Mouse (Mus musculus) erythroblast, embryonic 14.5 days (primary cell): Measurements from ENCODE around the gene Vps72. TPM values are rescaled to one million over a fixed set of nuclear protein-coding genes. Genes with fewer than 3 reads are reported as not detected.

Source experiments
- H3K27me3 ChIP-seq: 2 replicates; pipeline ENCODE4 v1.6.1; 2012; ENCODE audit warnings: inconsistent platforms; ENCODE audit not compliant: control insufficient read depth
- H3K36me3 ChIP-seq: 2 replicates; pipeline ENCODE4 v1.6.1; 2012; ENCODE audit warnings: mild to moderate bottlenecking, inconsistent platforms; ENCODE audit not compliant: control insufficient read depth
- H3K4me1 ChIP-seq: 2 replicates; pipeline ENCODE4 v1.6.1; 2012; ENCODE audit warnings: inconsistent platforms; ENCODE audit not compliant: control insufficient read depth
- H3K4me3 ChIP-seq: replicated peaks from 2 replicates; pipeline ENCODE3; 2012; ENCODE audit warnings: moderate library complexity, mild to moderate bottlenecking, inconsistent platforms
- H3K9me3 ChIP-seq: 2 replicates; pipeline ENCODE4 v1.6.1; 2012; ENCODE audit warnings: low read length, inconsistent platforms, mixed read lengths; ENCODE audit not compliant: control insufficient read depth
- GATA1 ChIP-seq: IDR thresholded peaks from 2 replicates; pipeline ENCODE4 v1.6.1; 2012; ENCODE audit warnings: low read length, inconsistent platforms, mixed read lengths
- TAL1 ChIP-seq: IDR thresholded peaks from 3 replicates; pipeline ENCODE4 v1.6.1; 2012; ENCODE audit warnings: low read length, inconsistent platforms, mixed read lengths
- polyA plus RNA-seq: library from polyadenylated mRNA; stranded (reverse); fragments of >175 nt; gene quantifications from 2 replicates; pipeline ENCODE4 v1.2.3, GENCODE M21; 2012

The Vps72 gene
- polyA plus RNA-seq, 1 experiment, result 18.2 TPM

DNA sequence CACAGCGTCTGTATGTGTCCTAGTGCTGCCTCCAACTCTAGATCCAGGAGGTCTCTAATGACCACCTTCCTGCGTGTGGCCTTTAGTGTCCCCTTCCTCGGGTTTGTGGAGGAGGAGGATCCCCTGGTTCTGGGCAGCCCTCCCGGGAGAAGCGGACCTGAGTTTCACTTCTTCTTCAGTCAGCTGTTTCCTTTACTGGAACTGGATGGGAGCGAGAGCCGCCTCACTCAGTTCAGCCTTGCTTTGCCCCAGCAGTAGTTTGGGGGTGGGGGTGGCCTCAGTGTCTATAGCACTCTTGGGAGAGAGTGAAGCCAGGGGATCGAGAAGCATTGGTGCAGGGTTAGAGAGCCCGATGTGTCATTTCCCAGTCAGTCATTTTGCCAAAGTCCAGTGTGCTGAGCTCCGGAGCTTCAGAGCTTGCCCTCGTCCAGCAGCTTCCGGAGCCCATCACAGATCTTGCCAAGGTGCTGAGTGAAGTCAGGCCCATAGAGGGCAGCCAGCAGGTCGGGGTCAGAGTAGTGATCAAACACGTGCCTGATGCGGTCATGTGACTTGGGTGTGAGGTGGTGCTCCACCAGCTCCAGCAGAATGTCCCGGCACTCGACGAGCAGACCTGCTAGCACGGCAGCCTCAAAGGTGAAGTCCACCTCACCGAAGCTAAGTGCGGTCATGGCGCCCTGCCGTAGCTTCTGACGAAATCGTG, 28.9 kb downstream of the Vps72 start:
- Histone ChIP-seq H3K9me3 (no peaks in the 10 kb centered on the region), H3K4me1 (peaks cover 41% of the 10 kb centered on the region), H3K4me3 (no peak overlapping the region), H3K27me3 (peaks cover 2% of the 10 kb centered on the region; the same call in 1 of the 2 replicates), H3K36me3 (peaks cover 30% of the 10 kb centered on the region)
- no peak for TF ChIP-seq GATA1
- no peak for TF ChIP-seq TAL1

DNA sequence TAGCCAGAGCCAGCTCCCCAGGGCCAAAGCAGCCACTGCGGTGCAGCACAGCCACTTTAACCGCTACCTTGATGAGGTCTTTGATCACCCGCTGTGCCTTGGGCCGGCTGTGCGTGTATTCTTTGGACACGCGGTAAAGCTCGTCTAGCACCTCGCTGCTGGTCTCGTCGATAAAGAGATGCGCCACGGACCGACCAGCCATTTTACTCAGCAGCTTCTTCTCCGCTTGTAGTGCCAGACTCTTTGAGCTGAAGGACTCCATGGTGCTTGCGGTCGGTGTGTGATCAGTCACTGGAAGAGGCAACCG, 29.4 kb downstream of the Vps72 start:
- no peak overlapping the region for H3K4me3 ChIP-seq
- peaks cover 30% of the 10 kb centered on the region for H3K36me3 ChIP-seq
- peaks cover 36% of the 10 kb centered on the region for H3K4me1 ChIP-seq

DNA sequence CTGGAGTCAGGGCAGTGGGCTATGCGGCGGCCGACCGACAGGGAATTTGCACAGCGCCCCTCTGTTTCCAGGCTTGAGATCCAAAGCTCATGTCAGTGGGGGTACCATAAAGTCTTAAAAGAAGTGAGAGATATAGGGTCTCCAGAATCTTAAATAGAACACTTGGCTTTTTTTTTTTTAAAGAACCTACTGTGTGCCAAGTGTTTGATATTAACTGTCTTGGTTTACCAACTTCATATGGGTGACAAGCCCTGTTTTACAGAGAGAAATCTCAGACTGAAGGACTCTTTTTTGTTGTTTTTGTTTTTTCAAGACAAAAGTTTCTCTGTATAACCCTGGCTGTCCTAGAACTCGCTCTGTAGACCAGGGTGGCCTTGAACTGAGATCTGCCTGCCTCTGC, 30.0 kb downstream of the Vps72 start:
- H3K9me3 ChIP-seq, result no peaks in the 10 kb centered on the region
- H3K4me3 ChIP-seq, result no peak overlapping the region
- TF ChIP-seq GATA1 (no peak), TAL1 (no peak)
- H3K4me1 ChIP-seq, result peaks cover 31% of the 10 kb centered on the region
- H3K36me3 ChIP-seq, result peaks cover 30% of the 10 kb centered on the region
- peaks cover 2% of the 10 kb centered on the region; the same call in 1 of the 2 replicates for H3K27me3 ChIP-seq

More for the DNA sequence above, 29.4 kb downstream of the Vps72 start:
- H3K27me3 ChIP-seq, result peaks cover 2% of the 10 kb centered on the region; the same call in 1 of the 2 replicates
- no peak for TF ChIP-seq GATA1
- no peak for TF ChIP-seq TAL1
- no peaks in the 10 kb centered on the region for H3K9me3 ChIP-seq

DNA sequence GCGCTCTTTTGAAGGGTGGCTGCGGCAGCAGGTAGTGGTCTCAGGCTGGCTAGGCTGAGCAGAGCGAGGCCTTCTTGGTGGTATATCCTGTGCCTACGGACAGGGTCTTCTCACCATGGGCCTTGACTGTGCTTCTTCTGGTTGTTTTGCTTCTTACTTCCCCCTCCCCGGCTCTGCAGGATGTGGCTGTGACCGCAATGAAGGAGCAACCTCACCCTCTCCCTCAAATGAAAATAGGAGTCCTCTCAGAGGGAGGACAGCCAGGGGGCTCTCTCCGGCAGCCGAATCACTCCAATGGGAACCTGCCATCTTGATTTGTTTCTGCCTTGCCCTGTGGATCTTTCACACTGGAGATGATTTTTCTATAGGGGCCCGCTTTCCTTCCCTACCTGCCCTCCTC, 30.7 kb downstream of the Vps72 start:
- no peak overlapping the region for H3K4me3 ChIP-seq
- peaks cover 2% of the 10 kb centered on the region; the same call in 1 of the 2 replicates for H3K27me3 ChIP-seq
- H3K4me1 ChIP-seq, result peaks cover 25% of the 10 kb centered on the region
- no peaks in the 10 kb centered on the region for H3K9me3 ChIP-seq
- peaks cover 30% of the 10 kb centered on the region for H3K36me3 ChIP-seq
- TF ChIP-seq GATA1 (no peak), TAL1 (no peak)

DNA sequence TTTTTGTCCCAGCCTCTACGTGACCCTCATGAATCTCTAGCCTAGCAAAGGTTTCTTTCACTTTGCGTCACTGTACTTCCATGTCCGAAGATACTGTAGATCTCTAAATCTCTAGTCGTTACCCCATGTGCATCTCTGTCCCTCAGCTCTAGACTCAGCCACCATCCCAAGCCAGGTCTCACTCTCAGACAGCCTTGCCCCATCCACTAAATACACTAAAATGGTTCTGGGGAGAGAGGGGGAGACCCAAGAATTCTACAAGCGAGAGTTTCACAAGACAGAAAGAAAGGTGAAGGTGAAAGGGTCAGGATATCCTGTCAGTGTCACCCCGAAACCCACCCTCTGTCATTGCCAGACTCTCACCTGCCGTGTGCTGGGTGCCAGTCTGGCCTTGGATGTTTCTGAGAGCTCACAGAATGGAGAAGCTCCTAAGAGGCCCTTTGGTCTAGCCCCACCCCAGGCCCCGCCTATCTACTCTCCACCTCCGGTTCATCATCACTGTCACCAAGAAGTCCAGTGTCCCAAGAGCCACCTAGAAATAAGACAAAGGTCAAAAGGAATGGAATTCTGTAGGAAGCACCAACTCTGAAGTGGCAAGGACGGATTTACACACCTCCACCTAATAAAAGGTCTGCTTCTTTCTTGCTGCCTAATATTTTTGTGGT, 31.3 kb downstream of the Vps72 start, which contains the start of gene Tnfaip8l2:
Gene Tnfaip8l2 (minus strand): TSS at position 409 of the 665 bp plus-strand sequence.
- Histone ChIP-seq H3K27me3 (peaks cover 6% of the 10 kb centered on the region; the same call in 1 of the 2 replicates), H3K4me1 (peaks cover 21% of the 10 kb centered on the region), H3K9me3 (no peaks in the 10 kb centered on the region), H3K36me3 (peaks cover 27% of the 10 kb centered on the region), H3K4me3 (peak within 1 kb of the TSS; percentile 5)
- no peak for TF ChIP-seq GATA1
- no peak for TF ChIP-seq TAL1

DNA sequence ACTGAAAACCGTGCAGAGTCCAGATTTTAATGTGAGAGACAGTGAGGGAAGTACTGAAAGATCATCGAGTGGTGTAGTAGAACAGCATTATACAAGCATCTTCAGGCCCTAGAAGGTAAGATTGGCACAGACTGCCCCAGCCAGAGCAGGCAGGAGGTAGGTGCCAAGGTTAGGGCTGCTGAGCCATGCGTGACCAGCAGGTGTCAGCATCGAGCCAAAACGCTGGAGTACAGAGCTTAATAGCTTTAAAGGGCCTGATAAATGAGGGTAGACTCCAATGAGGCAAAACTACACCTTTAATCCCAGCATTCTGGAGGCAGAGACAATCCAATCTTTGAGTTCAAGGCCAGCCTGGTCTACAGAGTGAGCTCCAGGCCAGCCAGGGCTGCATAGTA, 31.8 kb downstream of the Vps72 start:
- TF ChIP-seq TAL1 (no peak), GATA1 (no peak)
- H3K4me3 ChIP-seq, result peak overlapping the region; percentile 5

DNA sequence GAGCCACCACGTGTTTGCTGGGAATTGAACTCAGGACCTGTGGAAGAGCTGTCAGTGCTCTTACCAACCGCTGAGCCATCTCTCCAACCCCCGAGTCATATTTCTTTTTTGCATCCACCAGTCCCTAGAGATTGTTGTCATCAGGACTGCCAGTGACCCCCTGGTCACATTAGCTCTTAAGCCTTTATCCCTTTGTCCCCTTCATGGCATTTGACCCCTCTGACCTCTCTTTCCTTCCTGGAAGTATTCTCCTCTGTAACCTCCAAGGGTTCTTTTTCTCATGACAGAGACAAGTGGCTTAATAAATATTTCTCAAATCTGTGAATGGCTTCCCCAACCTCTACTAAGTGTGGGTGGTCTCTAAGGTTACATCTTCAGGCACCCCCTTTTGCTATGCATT, 37.1 kb downstream of the Vps72 start:
- peaks cover under 1% of the 10 kb centered on the region; the same call in 1 of the 2 replicates for H3K4me1 ChIP-seq
- peaks cover 13% of the 10 kb centered on the region for H3K27me3 ChIP-seq
- no peaks in the 10 kb centered on the region for H3K9me3 ChIP-seq
- no peak overlapping the region for H3K4me3 ChIP-seq
- TF ChIP-seq GATA1 (no peak), TAL1 (no peak)
- H3K36me3 ChIP-seq, result no peaks in the 10 kb centered on the region

More for the DNA sequence above, 31.8 kb downstream of the Vps72 start:
- H3K36me3 ChIP-seq, result peaks cover 27% of the 10 kb centered on the region
- H3K9me3 ChIP-seq, result no peaks in the 10 kb centered on the region
- peaks cover 21% of the 10 kb centered on the region for H3K4me1 ChIP-seq
- H3K27me3 ChIP-seq, result peaks cover 6% of the 10 kb centered on the region; the same call in 1 of the 2 replicates

DNA sequence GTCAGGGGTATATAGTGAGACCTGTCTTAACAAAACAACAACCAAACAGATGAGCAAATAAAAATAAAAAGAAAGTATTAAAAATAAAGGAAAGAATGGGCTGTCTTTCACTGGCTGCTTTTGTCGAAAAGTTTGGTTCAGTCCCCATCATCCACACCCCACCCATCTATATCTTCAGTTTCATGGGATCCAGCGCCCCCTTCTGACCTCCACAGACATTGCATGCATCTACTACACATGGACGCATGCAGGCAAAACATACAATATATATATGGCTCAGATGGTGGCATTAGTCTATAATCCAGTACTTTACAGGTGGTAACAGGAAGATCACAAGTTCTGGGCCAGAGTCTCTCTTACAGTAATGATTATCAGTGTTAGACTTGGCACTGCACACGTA, 43.1 kb downstream of the Vps72 start:
- Histone ChIP-seq H3K4me3 (no peak overlapping the region), H3K4me1 (no peaks in the 10 kb centered on the region), H3K27me3 (peaks cover 14% of the 10 kb centered on the region), H3K9me3 (no peaks in the 10 kb centered on the region), H3K36me3 (no peaks in the 10 kb centered on the region)
- TF ChIP-seq TAL1 (no peak), GATA1 (no peak)

DNA sequence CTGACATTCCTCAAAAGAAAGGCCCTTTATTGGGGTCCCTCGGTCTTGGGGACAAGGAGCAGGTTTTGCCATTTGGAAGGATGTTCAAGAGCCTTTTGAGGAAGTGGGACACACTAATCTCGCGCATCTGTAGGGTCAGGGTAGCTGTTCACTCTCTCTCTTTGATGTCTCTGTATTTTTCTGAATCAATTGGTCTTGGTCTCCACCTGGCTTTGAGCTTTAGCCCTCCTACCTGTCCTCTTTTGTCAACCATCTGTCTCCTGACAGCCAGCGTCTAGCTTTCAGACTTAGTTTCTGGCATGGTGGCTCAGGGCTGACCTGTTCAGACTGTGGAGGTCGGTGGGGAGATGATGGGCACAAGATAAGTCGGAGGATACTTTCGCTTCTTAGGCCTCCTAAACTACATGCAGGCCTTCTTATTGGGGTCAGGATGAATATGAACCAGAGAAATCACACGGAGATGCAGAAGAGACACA, 48.7 kb downstream of the Vps72 start:
- no peak for TF ChIP-seq TAL1
- peak; percentile 53; the same call in 1 of the 2 replicates for TF ChIP-seq GATA1
- Histone ChIP-seq H3K4me1 (peaks cover 25% of the 10 kb centered on the region), H3K36me3 (no peaks in the 10 kb centered on the region), H3K4me3 (peak overlapping the region; percentile 72), H3K27me3 (peaks cover 63% of the 10 kb centered on the region), H3K9me3 (peaks cover 3% of the 10 kb centered on the region; the same call in 1 of the 2 replicates)
